Mouse (Mus musculus) midbrain, embryonic 13.5 days (tissue): ENCODE data around the gene Whrn. TPM values are rescaled to one million over a fixed set of nuclear protein-coding genes. Genes with fewer than 3 reads are reported as not detected.
A peak's percentile ranks its signal among the peaks of the same experiment; 100 is the strongest.

Experiments
- ATAC-seq: fragments of 200-750 bp; cut with Nextera tagmentation; 2 replicates; pipeline ENCODE4 v1.8.0; 2017; ENCODE audit warnings: mild to moderate bottlenecking, moderate TSS enrichment, moderate library complexity
- H3K27ac ChIP-seq: fragments of 300-500 bp; sonication (generic); 2 replicates; pipeline ENCODE4 v1.5.1; 2015; ENCODE audit warnings: inconsistent platforms, mild to moderate bottlenecking, moderate library complexity
- H3K27me3 ChIP-seq: fragments of 300-500 bp; sonication (generic); 2 replicates; pipeline ENCODE4 v1.6.1; 2015; ENCODE audit warnings: mild to moderate bottlenecking, inconsistent platforms
- H3K36me3 ChIP-seq: fragments of 300-500 bp; sonication (generic); 2 replicates; pipeline ENCODE4 v1.6.1; 2015; ENCODE audit warnings: mild to moderate bottlenecking, inconsistent platforms
- H3K4me1 ChIP-seq: fragments of 300-500 bp; sonication (generic); replicated peaks from 2 replicates; pipeline ENCODE4 v1.6.1; 2015; ENCODE audit warnings: inconsistent platforms
- H3K4me2 ChIP-seq: fragments of 300-500 bp; sonication (generic); replicated peaks from 2 replicates; pipeline ENCODE4 v1.6.1; 2015; ENCODE audit warnings: moderate library complexity, mild to moderate bottlenecking, inconsistent platforms
- H3K4me3 ChIP-seq: fragments of 300-500 bp; sonication (generic); replicated peaks from 2 replicates; pipeline ENCODE4 v1.5.1; 2015; ENCODE audit warnings: mild to moderate bottlenecking, inconsistent platforms
- H3K9ac ChIP-seq: fragments of 300-500 bp; sonication (generic); replicated peaks from 2 replicates; pipeline ENCODE4 v1.6.1; 2015; ENCODE audit warnings: mild to moderate bottlenecking, inconsistent platforms
- H3K9me3 ChIP-seq: fragments of 300-500 bp; sonication (generic); 2 replicates; pipeline ENCODE4 v1.6.1; 2016; ENCODE audit warnings: mild to moderate bottlenecking, inconsistent platforms
- WGBS: fragments of 180-500 bp; shearing (Covaris S2); methylation state at CpG from one replicate; pipeline ENCODE4 v1.1.7; 2015; 5-methylcytosine and 5-hydroxymethylcytosine counted together
- polyA plus RNA-seq: library from polyadenylated mRNA; unstranded; fragments of >200 nt; fragmentation: Nextera tagmentation; extraction: Ambion mirVana; gene quantifications from 2 replicates; pipeline ENCODE4 v1.2.1, GENCODE M21; 2015

Gene Whrn
- polyA plus RNA-seq, 1 experiment from 2014 or later, result 10.3 TPM

DNA sequence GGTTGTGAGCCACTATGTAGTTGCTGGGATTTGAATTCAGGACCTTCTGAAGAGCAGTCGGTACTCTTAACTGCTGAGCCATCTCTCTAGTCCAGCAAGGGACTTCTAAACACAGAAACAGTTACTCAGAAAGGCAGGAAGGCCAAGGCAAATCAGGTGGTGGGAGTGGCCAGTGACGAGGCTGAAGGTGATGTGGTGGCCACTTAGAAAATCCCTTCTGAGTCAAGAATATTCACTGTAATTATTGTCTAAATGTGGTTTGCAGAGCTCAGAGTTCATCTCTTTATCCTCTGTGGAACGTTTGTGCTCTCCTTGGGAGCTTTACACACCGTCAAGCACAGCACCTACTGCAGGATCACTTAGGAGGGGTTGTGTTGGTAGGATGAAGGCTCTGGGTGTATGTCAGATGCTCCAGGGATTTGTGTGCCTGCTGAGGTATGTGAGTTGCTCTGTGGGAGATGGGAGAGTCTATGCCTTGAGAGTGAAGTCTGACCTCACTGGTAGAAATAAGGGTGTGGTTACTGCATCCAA is 18.7 kb upstream of the Whrn start:
- Histone ChIP-seq H3K9me3 (no peaks in the 10 kb centered on the region), H3K27ac (no peak overlapping the region), H3K4me2 (no peak overlapping the region), H3K4me1 (no peaks in the 10 kb centered on the region), H3K4me3 (no peak overlapping the region), H3K9ac (no peak overlapping the region), H3K27me3 (no peaks in the 10 kb centered on the region), H3K36me3 (no peaks in the 10 kb centered on the region)
- no peak for ATAC-seq
- WGBS, result 70% methylated on average over 4 of the region's 4 CpGs

DNA sequence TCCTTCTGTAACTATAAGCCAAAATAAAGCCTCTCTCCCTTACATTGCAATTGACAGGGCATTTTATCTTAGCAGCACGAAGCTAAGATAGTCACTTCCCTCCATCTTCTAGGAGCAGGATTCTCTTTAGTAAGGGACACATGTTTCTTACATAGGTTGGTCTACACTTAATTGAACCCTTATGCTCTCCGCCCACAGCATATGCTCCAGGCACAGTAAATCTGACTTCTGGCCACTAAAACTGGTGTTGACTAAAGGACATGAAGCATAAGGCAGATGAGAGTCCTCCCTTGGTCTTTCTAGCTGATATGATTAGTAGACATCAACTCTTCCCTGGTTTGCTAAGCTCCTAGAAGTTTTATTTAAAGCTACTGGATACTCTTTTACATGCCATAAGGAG is 17.1 kb upstream of the Whrn start:
- H3K4me2 ChIP-seq, result no peak overlapping the region
- no peaks in the 10 kb centered on the region for H3K36me3 ChIP-seq
- H3K27me3 ChIP-seq, result no peaks in the 10 kb centered on the region
- H3K9me3 ChIP-seq, result no peaks in the 10 kb centered on the region
- H3K27ac ChIP-seq, result no peak overlapping the region
- 83% methylated on average over 2 of the region's 2 CpGs for WGBS
- no peaks in the 10 kb centered on the region for H3K4me1 ChIP-seq
- H3K9ac ChIP-seq, result no peak overlapping the region
- H3K4me3 ChIP-seq, result no peak overlapping the region
- ATAC-seq, result no peak

DNA sequence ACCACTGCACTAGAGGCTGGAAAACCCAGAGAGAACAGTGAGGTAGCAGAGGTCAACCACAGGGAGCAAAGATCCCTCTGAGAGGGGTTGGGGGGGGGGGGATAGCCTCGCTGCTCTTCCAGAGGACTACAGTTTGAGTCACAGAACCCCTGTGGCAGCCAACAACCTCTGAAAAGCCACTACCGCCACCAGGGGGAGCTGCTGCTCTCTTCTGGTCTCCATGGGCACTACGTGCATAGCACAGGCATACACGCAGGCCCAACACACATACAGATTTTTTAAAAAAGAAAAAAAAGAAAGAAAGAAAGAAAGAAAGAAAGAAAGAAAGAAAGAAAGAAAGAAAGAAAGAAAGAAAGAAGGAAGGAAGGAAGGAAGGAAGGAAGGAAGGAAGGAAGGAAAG is 12.4 kb upstream of the Whrn start:
- H3K4me3 ChIP-seq, result no peak overlapping the region
- no peak overlapping the region for H3K27ac ChIP-seq
- H3K4me2 ChIP-seq, result no peak overlapping the region
- H3K9ac ChIP-seq, result no peak overlapping the region
- H3K36me3 ChIP-seq, result no peaks in the 10 kb centered on the region
- 0 out of 2 replicates have a peak, but pooled peaks have one; percentile 20 for ATAC-seq
- no peaks in the 10 kb centered on the region for H3K4me1 ChIP-seq
- H3K27me3 ChIP-seq, result no peaks in the 10 kb centered on the region
- 31% methylated on average over 4 of the region's 4 CpGs for WGBS
- no peaks in the 10 kb centered on the region for H3K9me3 ChIP-seq

- Histone ChIP-seq H3K4me3 (no peak overlapping the region), H3K4me2 (no peak overlapping the region), H3K9ac (no peak overlapping the region), H3K4me1 (no peaks in the 10 kb centered on the region), H3K9me3 (no peaks in the 10 kb centered on the region), H3K27ac (no peak overlapping the region), H3K36me3 (no peaks in the 10 kb centered on the region), H3K27me3 (no peaks in the 10 kb centered on the region)
- no peak for ATAC-seq
- 84% methylated on average over 5 of the region's 5 CpGs for WGBS
Measured at GRCm38 (mm10) chr4:63507478-63507877, 11.7 kb upstream of the Whrn start.

- Histone ChIP-seq H3K4me3 (no peak overlapping the region), H3K36me3 (no peaks in the 10 kb centered on the region), H3K9me3 (no peaks in the 10 kb centered on the region), H3K4me2 (no peak overlapping the region), H3K4me1 (peaks cover 8% of the 10 kb centered on the region; the same call in 1 of the 2 replicates), H3K9ac (no peak overlapping the region), H3K27me3 (no peaks in the 10 kb centered on the region; the same call in 1 of the 2 replicates), H3K27ac (no peak overlapping the region)
- WGBS, result 73% methylated on average over 5 of the region's 5 CpGs
- ATAC-seq, result no peak
Measured at GRCm38 (mm10) chr4:63503949-63504348, 8.2 kb upstream of the Whrn start.

DNA sequence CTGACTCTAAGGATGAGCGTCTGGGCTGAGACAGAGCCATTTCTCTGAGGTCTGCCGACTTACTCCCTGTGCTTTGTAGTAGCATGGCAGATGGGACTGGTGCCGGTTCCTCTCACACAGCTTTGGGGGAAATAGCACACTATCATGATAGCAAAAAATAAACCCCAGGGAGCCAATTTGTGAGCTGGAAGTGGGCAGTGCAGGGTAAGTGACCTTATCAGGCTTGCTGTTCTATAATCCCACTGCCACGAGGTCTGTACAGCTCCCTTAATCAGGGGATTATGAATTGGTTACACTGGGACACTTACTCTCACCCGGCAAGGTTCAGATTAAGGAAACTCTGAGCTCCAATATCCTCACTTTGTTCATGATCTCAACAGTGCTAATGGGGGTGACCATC is 5.3 kb upstream of the Whrn start:
- H3K4me1 ChIP-seq, result peaks cover 20% of the 10 kb centered on the region
- 0 out of 2 replicates have a peak, but pooled peaks have one; percentile 21 for ATAC-seq

DNA sequence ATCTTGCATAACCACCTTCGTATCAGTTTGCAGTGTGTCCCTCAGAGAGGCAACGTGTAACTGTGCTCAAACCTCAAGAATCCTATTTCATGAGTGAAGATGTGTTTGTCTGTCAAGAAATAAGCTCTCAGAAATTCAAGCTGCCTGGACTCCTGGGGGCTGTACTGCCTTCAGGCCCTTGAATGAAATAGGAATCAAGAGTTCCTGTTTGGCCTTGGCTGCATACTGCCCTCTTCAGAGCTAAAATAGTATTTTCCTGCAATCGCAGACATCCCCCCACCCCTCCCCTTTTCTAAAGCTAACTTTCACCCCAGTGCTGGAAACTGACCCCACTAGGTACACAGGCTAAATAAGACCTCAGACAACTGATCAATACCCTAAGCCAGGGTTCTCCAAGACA is 2.6 kb upstream of the Whrn start:
- peaks cover 43% of the 10 kb centered on the region for H3K4me1 ChIP-seq
- no peak overlapping the region for H3K27ac ChIP-seq

More for the DNA sequence above, 5.3 kb upstream of the Whrn start:
- Histone ChIP-seq H3K27ac (no peak overlapping the region), H3K4me2 (no peak overlapping the region), H3K9ac (no peak overlapping the region), H3K36me3 (no peaks in the 10 kb centered on the region), H3K27me3 (no peaks in the 10 kb centered on the region; the same call in 1 of the 2 replicates), H3K9me3 (no peaks in the 10 kb centered on the region), H3K4me3 (no peak overlapping the region)
- WGBS, result 46% methylated on average over 5 of the region's 5 CpGs

GRCm38 (mm10) chr4:63496312-63496711 is 521 bp upstream of the Whrn start:
- Histone ChIP-seq H3K9ac (peak overlapping the region; percentile 53; the same call in 1 of the 2 replicates), H3K27ac (no peak overlapping the region), H3K4me2 (peak overlapping the region; percentile 89), H3K36me3 (no peaks in the 10 kb centered on the region), H3K4me3 (peak overlapping the region; percentile 58), H3K9me3 (no peaks in the 10 kb centered on the region), H3K4me1 (peaks cover 60% of the 10 kb centered on the region), H3K27me3 (peaks cover 2% of the 10 kb centered on the region; the same call in 1 of the 2 replicates)
- ATAC-seq, result peak; percentile 34; the same call in 1 of the 2 replicates
- WGBS, result 18% methylated on average over 5 of the region's 6 CpGs

More for the DNA sequence above, 2.6 kb upstream of the Whrn start:
- 29% methylated on average over 3 of the region's 3 CpGs for WGBS
- Histone ChIP-seq H3K36me3 (no peaks in the 10 kb centered on the region), H3K4me3 (no peak overlapping the region), H3K4me2 (no peak overlapping the region), H3K9me3 (no peaks in the 10 kb centered on the region), H3K9ac (no peak overlapping the region), H3K27me3 (peaks cover 2% of the 10 kb centered on the region; the same call in 1 of the 2 replicates)
- no peak for ATAC-seq

GRCm38 (mm10) chr4:63494967-63495914 is 550 bp downstream of the Whrn start:
- 0 out of 2 replicates have a peak, but pooled peaks cover 2% of the 10 kb centered on the region for H3K27me3 ChIP-seq
- peak; percentile 55 for ATAC-seq
- H3K9ac ChIP-seq, result peak overlapping the region; percentile 66
- no peaks in the 10 kb centered on the region for H3K9me3 ChIP-seq
- no peaks in the 10 kb centered on the region for H3K36me3 ChIP-seq
- under 1% methylated on average over 94 of the region's 107 CpGs for WGBS
- peaks cover 63% of the 10 kb centered on the region for H3K4me1 ChIP-seq
- H3K27ac ChIP-seq, result no peak overlapping the region
- peak overlapping the region; percentile 58 for H3K4me3 ChIP-seq
- H3K4me2 ChIP-seq, result peak overlapping the region; percentile 89

DNA sequence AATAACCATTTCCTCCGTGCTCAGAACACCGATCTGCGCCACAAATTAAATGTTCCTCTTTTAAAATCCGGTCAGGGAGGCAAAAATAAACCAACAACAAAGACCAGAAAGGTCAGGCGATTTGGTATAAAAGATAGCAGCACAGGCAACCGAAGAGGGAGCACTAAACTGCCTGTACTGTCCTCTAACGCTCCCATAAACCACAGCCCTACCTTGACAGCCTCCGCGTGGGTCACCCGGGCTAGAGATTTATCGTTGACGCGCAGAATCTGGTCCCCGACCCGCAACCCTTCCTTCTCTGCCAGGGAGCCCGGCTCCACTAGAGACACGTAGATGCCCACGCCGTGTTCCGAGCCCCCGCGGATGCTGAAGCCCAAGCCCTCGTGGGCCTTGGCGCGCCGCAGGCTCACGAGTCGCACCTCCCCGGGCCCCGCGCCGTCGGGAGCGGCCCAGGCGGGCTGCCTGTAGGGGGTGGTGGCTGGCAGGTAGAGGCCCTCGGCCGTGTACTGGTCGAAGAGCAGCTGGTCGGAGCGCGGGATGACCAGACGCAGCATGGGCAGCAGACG is 1.3 kb downstream of the Whrn start:
- no peak overlapping the region for H3K27ac ChIP-seq
- peak overlapping the region; percentile 89 for H3K4me2 ChIP-seq
- WGBS, result 2% methylated on average over 43 of the region's 43 CpGs
- 0 out of 2 replicates have a peak, but pooled peaks cover 2% of the 10 kb centered on the region for H3K27me3 ChIP-seq
- H3K36me3 ChIP-seq, result no peaks in the 10 kb centered on the region
- H3K4me1 ChIP-seq, result peaks cover 70% of the 10 kb centered on the region
- ATAC-seq, result peak; percentile 47
- no peaks in the 10 kb centered on the region for H3K9me3 ChIP-seq
- H3K4me3 ChIP-seq, result peak overlapping the region; percentile 58
- H3K9ac ChIP-seq, result peak overlapping the region; percentile 66

DNA sequence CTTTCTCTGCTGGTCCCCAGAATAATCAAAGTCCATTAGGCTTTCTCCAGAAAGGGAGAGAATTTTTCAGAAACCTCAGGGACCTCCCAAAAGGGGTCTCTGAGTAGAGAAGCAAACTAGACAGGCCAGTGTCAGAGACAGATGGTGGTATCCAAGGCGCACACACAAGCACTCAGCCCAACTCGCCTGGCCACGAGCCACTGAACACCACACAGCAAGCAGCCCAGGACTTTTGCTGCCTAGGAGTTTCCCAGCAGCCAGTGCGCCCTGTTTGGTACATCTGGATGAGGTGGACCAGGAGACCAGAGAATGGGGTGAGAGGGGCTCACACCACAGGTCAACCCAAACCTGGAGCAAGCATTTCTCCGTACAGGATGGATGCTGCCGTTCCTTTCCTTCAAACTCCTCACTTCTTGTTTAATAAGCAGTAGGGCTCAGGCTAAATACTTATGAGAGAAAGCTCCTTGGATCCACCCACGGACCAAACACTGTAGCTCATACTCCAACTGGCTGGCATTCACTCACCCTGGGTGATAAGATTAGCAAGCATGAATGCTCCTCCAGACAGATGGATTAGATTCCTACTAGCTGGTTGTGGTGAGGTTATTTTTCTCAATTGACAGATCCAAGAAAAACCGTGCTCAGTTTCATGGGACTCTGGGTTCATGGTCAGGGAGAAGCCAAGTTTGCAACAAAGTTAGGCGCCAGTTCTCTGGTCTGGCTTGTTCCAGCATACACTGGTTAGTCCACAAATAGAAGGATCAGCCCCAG is 2.3 kb downstream of the Whrn start:
- H3K9me3 ChIP-seq, result no peaks in the 10 kb centered on the region
- H3K4me1 ChIP-seq, result peaks cover 77% of the 10 kb centered on the region
- peak overlapping the region; percentile 58 for H3K4me3 ChIP-seq
- H3K27me3 ChIP-seq, result 0 out of 2 replicates have a peak, but pooled peaks cover 2% of the 10 kb centered on the region
- 22% methylated on average over 9 of the region's 9 CpGs for WGBS
- no peaks in the 10 kb centered on the region for H3K36me3 ChIP-seq
- no peak for ATAC-seq
- H3K4me2 ChIP-seq, result peak overlapping the region; percentile 89
- H3K9ac ChIP-seq, result 0 out of 2 replicates have a peak overlapping the region, but pooled peaks have one; percentile 14
- H3K27ac ChIP-seq, result no peak overlapping the region
